Mouse (Mus musculus) heart, postnatal 0 days (tissue): Measurements from ENCODE around the gene Ptprn2.

Source experiments
- CTCF ChIP-seq: IDR thresholded peaks from 2 replicates; pipeline ENCODE4 v1.5.1; 2016; ENCODE audit warnings: antibody characterized with exemption, control low read depth, low read depth
- EP300 ChIP-seq: IDR thresholded peaks from 2 replicates; pipeline ENCODE4 v1.6.1; 2016; ENCODE audit warnings: antibody characterized with exemption, low read depth

DNA sequence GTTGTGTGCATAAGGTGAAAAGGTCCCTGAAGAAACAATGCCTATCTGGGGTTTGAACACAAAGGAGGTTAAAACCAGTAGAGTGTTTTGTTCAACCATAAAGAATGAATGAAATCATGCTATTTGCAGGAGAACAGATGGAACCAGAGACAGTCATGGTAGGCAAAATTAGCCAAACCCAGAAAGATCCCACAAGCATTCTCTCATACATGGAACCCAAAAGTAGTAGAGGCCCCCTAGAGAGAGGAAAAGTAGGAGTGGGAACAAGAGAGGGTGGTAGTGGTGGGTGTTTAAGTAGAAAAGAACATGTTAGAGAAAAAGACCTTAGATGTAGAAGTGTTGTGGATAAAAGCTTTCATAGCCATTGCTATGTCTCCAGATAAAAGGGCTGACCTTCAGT is 719.4 kb downstream of the Ptprn2 start:
- no peak for TF ChIP-seq CTCF
- no peak for TF ChIP-seq EP300
